Mouse (Mus musculus) kidney, adult 10 weeks (tissue): ENCODE measurements around the gene Zfp763. TPM values are rescaled to one million over a fixed set of nuclear protein-coding genes. Genes with fewer than 3 reads are reported as not detected.

Experiments used
- polyA plus RNA-seq: library from polyadenylated mRNA; stranded (reverse); fragments of 350-450 nt; fragmentation: Illumina TruSeq; extraction: RNeasy Lipid Tissue Mini Kit (QIAGEN cat#74804); gene quantifications from one replicate; pipeline ENCODE4 v1.2.3, GENCODE M21; 2014; ENCODE audit warnings: low read depth, low replicate concordance

Zfp763 gene
- polyA plus RNA-seq, result 19.6 TPM

GRCm38 (mm10) chr17:33032900-33033891, at the start of gene Zfp763:
Gene Zfp763 (minus strand): TSS chr17:33033402.

GRCm38 (mm10) chr17:33067958-33068357, 34.8 kb upstream of the Zfp763 start, which contains the start of gene 4921501E09Rik:
Gene 4921501E09Rik (minus strand): TSS chr17:33068058.

GRCm38 (mm10) chr17:32992699-32993474, 40.3 kb downstream of the Zfp763 start, which contains the start of gene Zfp952:
Gene Zfp952 (plus strand): TSS chr17:32993129.

Other genes starting within 250 kb of the Zfp763 start
- gene Zfp871, start 245.1 kb downstream of the Zfp763 start, polyA plus RNA-seq, result 102 TPM
- gene Zfp811, start 223.5 kb downstream of the Zfp763 start, polyA plus RNA-seq, result 0.97 TPM
- gene Zfp799, start 203.1 kb downstream of the Zfp763 start, polyA plus RNA-seq, result 14.9 TPM
- gene Zfp870, start 141.8 kb downstream of the Zfp763 start, polyA plus RNA-seq, result 8.4 TPM
- 2.1 TPM for gene Cyp4f14, start 116.1 kb downstream of the Zfp763 start, polyA plus RNA-seq
- gene Cyp4f13, start 86.0 kb downstream of the Zfp763 start, polyA plus RNA-seq, result 11.3 TPM
- 11.5 TPM for gene Zfp472, start 67.6 kb downstream of the Zfp763 start, polyA plus RNA-seq
- 18.4 TPM for gene Zfp952, start 40.3 kb downstream of the Zfp763 start, polyA plus RNA-seq
- gene 4921501E09Rik, start 34.7 kb upstream of the Zfp763 start, polyA plus RNA-seq, result not detected
- gene Zfp563, start 55.9 kb upstream of the Zfp763 start, polyA plus RNA-seq, result 20.4 TPM
- not detected for gene Morc2b, start 106.3 kb upstream of the Zfp763 start, polyA plus RNA-seq
- not detected for gene Olfr55, start 135.0 kb upstream of the Zfp763 start, polyA plus RNA-seq
- gene Olfr239, start 157.9 kb upstream of the Zfp763 start, polyA plus RNA-seq, result not detected
- gene Olfr1564, start 188.3 kb upstream of the Zfp763 start, polyA plus RNA-seq, result not detected
- gene Zfp955a, start 221.7 kb upstream of the Zfp763 start, polyA plus RNA-seq, result 29.4 TPM
- gene Olfr63, start 231.3 kb upstream of the Zfp763 start, polyA plus RNA-seq, result not detected